12 mouse cellular contexts compared by ENCODE assay signal in genomic region chr2:180837996-180838395, GRCm38 (mm10).
"Had no signal": no experiment of that assay in that cellular context is flagged by ENCODE, and none has a peak within 500 bp of the region (broad histone marks: within the 10 kb centered on the region; RNA-seq: fewer than 3 reads in every experiment).

No protein-coding gene starts in this region.

- H3K9ac ChIP-seq: limb, embryonic 13.5 days; liver, embryonic 14.5 days; neural tube, embryonic 15.5 days had no signal

- H3K27me3 ChIP-seq: limb, embryonic 13.5 days; neural tube, embryonic 15.5 days had no signal

- DNase-seq: left cerebral cortex, postnatal 4 days; lung, adult 2 months; lung, postnatal 4 days; midbrain, embryonic 14.5 days; thymus, postnatal 4 days had no signal

- H3K4me2 ChIP-seq: limb, embryonic 13.5 days; neural tube, embryonic 15.5 days had no signal

- H3K36me3 ChIP-seq: limb, embryonic 13.5 days; neural tube, embryonic 15.5 days had no signal

- H3K4me1 ChIP-seq: limb, embryonic 13.5 days had no signal

- H3K9me3 ChIP-seq: limb, embryonic 13.5 days; midbrain, embryonic 10.5 days; neural tube, embryonic 15.5 days had no signal

- ATAC-seq: lung, postnatal 0 days had no signal

- H3K27ac ChIP-seq: limb, embryonic 13.5 days; liver, embryonic 14.5 days; midbrain, embryonic 10.5 days; neural tube, embryonic 15.5 days; stomach, postnatal 0 days had no signal

- H3K4me3 ChIP-seq: limb, embryonic 13.5 days; midbrain, embryonic 10.5 days; myocyte; neural tube, embryonic 15.5 days had no signal
